Mouse (Mus musculus) thymus, postnatal 10 days (tissue): ENCODE measurements around the gene Gale.
"Not testable (repeated sequence)": the region's sequence is repeated elsewhere in the genome, so short reads cannot be mapped to it uniquely, and the experiment has no call there.

Experiments used
- DNase-seq, 2 experiments: peaks; one replicate each; pipeline ENCODE4 v3.0.0; 2021; ENCODE audit warnings: low spot score in 2 of 2

Gale gene

DNA sequence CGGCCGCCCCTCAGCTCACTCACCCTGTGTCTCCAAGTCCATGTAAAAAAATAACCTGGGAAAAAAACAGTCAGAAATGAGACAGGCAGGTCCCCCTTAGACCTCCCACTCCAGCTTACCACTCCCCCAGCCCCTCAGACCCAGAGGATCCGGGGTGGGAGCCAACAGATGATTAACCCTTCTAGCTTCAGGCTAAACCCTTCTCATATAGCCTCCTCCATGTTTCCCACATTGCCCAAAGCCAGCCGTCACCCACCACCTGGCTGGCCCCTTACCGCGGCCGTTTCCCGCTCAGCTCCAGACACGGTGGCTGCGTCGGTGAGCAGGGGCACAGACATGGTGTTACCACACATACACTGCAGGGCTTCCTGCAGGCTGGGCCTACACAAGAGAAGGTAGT is 7.1 kb downstream of the Gale start:
- no peak for DNase-seq

DNA sequence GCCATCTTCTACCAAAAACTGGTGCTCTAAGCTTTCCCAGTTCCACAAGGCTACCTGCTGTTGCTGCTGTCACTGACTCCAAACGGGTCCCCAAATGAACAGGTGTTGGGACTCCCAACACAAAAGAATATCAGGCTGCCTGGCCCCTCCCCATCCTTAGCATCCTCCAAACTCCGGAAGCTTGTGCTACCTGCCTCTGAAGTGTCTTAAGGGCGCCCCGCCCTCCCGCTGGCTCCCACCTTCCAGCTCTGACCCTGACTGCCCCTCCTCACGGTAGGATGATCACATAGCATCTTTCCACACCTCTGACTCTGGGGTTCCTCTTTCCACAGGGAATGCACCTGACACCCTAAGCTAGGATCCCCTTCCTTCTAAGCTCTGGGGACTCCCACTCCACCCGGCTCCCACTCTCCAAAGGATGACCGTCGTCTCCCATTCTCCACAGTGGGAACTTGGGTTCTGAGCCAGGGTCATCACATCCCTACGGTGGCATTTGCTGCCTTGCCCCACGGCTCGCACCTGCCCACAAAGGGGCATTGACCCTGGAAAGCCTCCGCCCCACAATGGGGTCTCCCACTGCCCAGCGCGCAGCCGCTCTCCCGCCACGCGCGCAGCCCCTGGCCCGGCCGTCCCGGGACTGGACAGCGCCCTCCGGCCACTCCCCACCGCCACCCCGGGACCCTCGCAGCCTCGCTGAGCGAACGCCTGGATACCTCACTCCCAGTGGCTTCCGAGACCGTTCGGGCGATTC is 8.5 kb downstream of the Gale start:
- peak; percentile 44 to 46 for DNase-seq

DNA sequence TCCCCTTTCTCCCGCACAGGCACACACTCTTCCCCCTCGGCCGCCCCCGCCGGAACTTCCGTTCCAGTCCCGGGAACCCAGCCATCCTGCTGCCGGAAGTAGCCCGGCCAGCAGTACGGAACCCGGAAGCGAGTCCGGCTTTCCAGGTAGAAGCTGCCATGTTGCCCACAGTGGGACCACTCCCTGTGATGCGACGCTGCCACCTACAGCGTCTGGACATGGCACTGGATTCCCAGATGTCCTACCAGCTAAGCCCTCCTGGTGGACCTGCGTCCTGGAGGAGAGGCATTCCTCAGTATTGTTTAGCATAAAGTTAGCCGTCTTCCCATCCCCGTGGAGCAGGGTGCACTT is 9.0 kb downstream of the Gale start, which contains the start of gene Lypla2:
TSS of gene Lypla2 (minus strand) at position 71 of the 351 bp plus-strand sequence.
- peak; percentile 65 to 72 for DNase-seq

DNA sequence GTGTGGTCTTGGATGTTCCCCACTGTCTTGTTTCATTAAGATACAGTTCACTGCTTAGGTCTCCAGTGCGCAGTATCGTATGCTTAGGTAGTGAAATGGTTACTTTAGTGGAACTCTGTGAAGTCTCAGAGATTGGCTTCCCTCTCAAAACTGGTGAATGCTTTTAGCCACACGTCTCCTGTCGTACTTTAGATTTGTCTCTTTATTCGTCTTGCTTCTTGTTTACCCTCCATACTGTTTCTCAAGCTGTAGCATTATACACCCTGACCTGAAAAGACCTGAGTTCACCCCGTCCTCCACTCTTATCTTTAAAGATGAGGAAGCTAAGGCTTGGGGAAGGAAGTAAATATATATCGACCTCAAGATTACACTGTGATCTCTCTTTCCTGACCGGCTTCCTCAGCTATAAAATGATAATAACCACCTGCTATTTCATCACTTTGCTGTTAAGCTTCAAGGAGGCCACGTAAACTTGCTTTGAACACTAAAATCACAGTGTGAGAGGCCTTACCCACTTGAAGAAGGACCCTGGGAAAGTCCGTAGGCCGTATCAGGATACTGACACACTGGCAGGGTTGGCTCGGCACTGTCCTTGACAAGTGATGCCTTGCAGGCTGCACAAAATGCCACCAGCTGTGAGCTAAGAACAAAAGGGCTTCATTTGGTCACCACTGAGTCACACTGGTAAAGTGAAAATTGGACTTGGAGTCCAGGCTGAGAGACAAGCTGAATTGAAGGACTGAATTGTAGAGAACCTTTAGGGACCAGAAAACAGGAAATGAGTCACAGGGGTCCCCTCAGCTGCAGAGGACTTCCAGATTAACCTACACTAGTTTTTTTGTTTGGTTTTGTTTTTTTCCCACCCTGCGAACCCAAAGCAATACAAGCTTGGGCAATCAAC is 9.6 kb downstream of the Gale start:
- no peak for DNase-seq

DNA sequence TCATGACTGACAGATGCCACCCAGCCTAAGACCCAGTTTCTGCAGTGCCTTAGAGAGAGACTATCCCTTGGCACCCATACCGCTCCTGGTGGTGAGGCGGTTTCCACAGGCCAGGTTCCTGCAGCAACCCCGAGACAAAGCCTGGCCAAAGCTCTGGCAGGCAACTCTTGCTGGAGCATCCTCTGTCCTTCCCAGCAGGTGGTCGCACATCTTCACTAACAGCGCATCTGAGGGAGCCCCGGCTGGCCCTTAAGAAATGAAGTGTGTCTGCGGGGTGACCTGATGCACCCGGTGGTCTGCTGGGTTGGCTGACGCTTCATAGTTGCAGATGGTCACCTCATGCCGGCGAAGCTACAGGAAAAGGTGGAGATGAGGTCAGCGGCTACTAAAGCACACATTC is 12.6 kb downstream of the Gale start:
- no peak for DNase-seq

DNA sequence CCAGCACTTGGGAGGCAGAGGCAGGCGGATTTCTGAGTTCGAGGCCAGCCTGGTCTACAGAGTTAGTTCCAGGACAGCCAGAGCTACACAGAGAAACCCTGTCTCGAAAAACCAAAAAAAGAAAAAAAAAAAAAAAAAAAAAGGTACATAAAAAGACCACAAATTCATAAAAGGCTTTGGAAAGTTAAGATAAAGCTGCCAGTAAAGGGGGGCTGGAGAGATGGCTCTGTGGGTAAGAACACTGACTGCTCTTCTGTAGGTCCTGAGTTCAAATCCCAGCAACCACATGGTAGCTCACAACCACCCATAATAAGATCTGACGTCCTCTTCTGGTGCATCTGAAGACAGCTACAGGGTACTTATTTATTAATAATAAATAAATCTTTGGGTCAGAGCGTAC is 16.7 kb downstream of the Gale start:
- not testable (repeated sequence) for DNase-seq

DNA sequence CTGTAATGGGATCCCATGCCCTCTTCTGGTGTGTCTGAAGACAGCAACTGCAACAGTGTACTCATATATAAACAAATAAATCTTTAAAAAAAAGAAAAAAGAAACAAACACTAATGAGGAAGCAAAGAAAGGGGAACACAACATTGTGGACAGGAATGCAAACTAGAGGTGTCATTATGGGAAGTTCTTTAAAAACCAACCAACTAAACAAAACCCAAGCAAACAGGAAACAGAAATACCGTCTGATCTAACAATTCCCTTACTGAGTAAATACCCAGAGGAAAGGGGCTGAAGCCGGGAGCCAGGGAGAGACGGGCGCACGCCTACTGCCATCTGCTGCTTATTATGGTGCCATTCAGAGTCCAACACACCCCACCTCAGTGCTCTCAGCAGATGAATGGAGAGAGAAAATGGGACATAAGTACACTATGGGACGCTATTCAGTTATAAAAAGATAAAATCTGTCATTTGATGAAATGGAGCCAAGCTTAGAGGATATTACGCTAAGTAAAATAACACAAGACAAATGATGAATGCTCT is 18.1 kb downstream of the Gale start:
- DNase-seq: no peak

DNA sequence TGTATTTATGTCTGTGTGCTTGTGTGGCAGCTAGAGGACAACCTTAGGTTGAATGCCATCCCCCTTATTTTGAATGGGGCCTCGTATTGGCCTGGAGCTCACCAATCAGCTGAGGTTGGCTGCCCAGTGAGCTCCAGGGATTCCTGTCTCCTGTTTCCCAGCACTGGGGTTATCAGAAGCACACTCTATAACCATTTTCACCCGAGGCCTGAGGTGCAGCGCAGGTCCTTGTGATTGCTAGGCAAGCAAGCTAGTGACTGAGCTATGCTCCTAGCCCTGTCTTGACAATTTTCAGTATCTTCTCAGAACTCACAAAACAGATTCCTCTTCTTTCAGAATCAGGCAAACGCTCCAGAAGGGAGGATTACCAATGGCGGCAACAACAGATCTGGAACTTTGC is 21.0 kb downstream of the Gale start:
- no peak for DNase-seq

DNA sequence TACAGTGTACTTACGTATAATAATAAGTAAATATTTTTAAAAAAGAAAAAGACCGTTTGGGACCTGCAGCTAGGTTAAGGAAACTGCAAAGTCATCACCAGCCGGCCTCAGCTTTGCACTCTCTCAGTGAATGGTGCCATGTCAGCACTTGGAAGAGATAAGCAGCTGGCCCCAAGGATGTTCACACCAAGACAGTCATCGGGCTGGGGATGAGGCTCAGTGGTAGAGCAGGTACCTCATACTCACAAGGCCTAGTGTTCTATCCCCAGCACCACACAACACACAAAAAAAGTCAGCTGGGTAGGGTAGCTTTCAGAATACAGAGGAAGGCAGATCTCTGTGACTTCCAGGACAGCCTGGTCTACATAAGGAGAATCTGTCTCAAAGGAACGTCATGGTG is 21.7 kb downstream of the Gale start:
- no peak for DNase-seq

DNA sequence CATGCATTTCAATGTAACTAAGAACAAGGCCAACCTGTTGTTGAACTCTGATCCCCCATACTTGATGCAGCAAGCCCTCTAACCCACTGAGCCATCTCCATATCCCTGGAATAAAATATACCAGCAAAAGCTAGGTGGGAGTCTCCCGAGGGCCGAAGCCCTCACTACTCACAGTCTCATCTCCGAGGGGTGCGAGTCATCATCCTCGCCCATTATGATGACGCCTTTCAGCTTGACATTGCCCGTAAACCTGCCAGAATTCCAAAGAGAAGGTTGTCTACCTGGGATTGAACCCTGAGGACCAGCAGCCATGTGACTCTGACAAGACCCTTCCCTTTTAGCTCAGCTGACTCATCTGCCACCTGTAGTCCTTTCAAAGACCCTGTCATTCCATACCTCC is 22.2 kb downstream of the Gale start:
- no peak for DNase-seq

DNA sequence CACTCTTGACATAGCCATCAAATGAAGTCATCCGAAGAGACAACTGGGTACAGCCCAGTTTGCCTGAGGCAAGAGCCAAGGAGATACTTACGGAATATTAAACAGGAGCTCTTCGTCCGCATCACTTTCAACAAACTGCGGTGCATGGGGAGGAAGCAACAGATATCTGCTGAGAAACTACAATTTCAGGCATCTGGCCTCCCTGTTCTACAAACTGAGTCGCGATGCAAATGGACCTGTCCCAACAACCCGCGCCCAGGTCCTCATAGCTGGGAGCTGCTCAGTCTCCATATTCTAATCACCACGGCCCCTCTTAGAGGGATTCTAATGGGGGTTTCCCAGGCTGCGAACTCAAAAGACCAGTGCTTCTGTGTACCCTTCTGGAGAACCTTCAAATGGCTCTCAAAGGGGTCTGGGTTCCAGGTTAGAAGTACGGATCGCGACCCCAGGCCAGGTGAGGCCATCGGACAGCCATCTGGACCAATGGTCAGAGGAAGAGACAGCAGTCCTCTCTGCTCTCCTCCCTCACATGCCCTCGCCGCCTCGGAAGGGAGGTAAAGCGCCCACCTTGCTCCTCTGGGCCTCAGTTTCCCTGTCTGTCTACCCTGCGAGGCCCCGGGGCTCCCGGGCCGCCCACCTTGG is 22.9 kb downstream of the Gale start:
- no peak for DNase-seq

DNA sequence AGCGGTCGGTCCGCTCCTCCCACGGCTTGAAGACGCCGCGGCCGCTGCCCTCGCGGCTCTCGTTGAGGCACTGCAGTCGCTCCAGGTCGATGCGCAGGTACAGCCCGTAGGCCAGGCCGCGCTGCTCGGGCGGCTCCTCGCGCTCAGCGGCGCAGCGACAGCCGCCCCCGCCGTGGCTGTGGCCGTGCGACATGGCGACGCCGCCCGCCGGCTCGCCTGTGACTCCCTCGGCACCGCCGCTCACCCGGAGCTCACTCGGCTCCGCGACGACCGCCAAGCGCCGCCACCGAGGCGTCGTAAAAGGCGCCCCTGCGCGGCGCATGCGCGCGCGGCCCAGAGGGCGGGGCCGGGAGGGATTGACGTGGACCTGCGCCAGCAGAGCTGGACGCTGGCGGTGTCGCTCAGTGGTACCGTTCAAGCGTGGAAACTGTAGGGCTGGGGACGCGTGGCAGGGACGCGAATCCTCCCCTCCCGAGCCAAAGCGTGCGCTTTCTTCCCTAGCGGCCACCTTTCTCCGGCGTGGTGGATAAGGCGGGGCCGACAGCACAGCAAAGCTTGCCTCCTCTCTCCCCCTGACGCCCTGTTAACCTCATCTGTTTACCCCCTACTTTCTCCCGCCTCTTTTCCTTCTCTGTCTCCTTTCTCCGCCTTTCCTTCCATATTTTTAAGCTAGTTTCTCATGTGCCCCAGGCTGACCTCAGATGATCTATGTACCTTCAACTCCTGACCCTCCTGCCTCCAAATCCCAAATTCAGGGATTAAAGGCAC is 23.6 kb downstream of the Gale start, which contains the start of gene Pithd1:
TSS of gene Pithd1 (minus strand) at position 322 of the 768 bp plus-strand sequence.
- DNase-seq: peak; percentile 86 to 91

DNA sequence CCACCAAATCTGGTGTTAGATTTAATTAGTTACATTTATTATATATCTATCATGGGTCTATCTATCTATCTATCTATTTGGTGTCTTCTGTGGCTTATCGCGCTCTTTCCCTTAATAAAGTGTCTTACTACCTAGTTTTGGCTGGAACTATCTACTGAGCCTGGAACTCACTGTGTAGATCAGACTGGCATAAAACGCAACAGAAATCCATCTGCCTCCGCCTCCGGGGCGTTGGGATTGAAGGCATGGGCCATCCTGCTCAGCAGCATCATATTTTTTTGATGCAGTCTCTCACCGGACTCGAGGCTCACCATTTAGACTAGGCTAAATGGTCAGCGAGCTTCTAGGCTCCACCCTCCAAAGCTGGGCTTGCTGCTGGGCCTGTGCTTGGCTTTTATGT is 24.2 kb downstream of the Gale start:
- no peak for DNase-seq

DNA sequence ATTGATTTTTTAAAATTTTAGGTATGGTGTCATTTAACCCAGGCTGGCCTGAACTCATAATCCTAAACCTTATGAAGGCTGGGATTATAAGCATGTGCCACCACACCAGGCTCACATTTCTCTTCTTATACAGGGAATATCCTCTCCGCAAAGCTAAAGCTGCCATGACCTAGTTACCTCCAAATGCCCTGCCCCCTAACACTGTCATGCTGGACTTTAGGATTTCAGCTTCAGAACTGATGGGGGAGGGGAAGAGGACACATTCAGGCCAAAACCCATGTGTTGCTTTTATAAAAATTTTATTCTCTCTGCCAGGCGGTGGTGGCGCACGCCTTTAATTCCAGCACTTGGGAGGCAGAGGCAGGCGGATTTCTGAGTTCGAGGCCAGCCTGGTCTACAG is 30.4 kb downstream of the Gale start:
- no peak for DNase-seq

DNA sequence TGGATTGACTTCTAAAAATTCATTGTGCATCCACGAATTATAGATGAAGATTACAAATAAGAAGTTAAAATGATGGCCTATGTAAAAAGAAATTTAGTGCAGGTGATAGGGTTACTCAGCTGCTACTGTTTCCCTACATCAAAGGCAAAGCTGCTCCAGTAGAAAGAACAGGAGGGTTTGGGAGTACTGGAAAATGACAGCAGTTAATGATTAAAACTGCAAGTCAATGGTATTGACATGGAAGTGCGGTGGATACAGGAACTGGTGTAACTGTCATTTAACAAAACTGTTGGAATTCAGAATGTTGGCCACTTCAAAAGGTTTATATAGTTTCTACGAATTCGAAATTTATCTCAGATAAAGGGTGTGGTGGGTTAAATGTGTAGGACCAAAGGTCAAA is 31.6 kb downstream of the Gale start:
- DNase-seq: no peak

DNA sequence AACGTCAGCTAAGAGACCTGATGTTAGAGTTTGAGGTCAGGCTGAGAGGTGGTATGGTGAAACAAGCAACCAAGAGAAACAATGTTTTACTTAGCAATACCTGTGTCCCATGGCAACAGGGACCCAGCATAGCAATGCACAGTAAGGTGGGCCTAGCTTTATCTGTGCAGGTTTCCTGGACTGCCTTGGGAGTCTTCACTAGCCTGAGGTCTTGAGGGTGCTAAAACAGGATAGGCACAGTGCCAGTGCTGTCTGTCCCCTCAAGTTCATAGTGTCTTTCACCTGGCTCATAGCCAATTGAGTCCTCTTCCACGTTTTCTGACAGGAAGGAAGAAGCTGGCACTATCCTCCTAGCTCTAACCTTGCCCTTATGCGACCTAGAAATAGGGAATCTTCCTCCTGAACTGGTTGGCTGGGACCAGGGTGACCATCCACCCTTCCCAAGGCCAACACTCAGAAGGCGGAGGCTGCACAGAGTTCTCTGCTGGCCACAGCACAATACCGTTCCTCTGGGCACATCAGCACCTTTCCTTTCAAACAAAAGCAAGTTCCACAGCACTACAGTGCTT is 40.7 kb downstream of the Gale start:
- DNase-seq: no peak

DNA sequence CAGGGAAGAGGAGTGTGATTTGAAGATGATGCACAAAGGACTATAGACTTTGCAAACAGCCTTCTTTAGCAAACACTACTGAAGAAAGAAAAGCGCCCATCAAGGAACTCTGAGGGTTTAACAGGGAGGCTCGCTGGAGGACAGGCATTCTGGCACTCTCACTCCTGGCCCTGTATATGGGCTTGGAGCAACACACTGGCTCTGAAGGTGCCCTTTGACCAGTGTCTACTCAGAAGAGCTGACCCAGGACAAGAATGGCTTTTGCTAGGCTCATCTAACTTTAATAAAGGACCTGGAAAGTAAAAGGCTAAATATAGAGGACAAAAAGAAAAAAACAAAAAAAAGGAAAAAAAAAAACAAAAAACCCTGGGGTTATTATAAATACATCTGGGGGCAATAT is 41.4 kb downstream of the Gale start:
- no peak for DNase-seq

DNA sequence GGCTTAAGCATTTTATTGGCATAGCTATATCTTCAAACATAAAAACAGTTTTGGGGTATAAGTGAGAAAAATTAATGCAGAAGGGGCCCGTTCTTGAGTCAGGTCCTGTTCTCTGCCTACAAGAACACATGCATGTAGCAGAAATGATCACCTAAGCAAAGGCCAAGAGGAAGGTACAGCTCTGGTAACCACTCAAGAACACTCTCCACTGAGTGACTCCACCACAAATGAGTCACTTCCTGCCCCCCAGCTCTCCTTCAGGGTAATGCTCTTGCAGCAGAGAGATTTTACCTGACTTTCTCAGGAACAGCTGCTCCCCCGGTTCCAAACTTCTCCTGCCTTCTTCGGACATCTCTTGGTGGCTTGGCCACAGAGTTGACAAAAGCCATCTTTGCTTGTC is 43.3 kb downstream of the Gale start:
- DNase-seq: no peak

DNA sequence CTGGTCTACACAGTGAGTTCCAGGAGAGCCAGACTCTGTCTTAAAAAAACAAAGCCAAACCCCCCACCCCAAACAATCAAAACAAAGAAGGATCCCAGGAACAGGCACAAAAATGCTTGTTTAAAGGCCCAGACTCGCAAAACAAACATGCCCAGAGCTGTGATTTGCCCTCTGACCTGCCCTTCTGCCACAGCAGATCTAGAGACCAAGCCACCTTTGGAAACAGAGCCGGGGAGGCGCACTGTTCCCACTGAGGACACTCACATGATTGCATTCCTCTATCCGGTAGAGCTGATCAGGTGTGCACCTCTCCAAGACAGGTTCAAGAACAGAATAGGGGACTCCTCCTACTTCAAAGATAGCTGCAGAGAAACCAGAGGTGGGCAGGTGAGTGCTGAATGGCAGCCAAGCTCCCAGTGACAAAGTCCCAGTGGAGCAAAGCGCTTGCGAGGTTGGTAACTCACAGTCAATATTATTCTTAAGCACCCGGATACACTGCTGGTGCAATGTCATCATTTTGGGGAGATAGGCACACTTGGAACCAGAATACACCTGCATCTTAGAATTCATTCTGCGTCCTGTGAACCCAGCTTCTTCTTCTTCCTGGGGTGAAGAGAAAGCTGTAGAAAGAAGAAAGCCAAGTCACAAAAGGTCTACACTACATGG is 45.4 kb downstream of the Gale start:
- DNase-seq: no peak

DNA sequence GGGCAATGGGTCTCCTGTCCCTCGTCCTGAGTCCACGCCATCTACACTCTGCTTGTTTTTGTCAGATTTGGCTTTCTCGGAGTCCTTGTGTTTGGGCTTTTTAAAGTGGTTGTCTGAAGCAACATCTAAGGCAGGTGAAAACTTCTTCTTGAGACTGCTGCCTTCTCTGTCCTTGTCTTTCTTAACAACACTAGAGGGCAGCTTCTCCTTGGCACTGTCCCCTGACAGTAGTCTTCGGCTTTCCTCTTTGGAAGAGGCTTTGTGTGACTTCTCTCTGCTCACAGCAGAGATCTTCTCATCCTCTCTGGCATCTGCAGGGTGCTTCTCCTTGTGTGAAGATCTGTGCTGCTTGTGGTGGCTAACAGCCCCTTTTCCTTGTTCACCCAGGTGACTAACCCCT is 47.1 kb downstream of the Gale start:
- no peak for DNase-seq
